Mouse (Mus musculus): ENCODE data around the gene Atxn2l. TPM values are rescaled to one million over a fixed set of nuclear protein-coding genes. Genes with fewer than 3 reads are reported as not detected.

The Atxn2l gene
- total RNA-seq, 4 experiments from 2014 or later: 113 to 133 (median 125) TPM

DNA sequence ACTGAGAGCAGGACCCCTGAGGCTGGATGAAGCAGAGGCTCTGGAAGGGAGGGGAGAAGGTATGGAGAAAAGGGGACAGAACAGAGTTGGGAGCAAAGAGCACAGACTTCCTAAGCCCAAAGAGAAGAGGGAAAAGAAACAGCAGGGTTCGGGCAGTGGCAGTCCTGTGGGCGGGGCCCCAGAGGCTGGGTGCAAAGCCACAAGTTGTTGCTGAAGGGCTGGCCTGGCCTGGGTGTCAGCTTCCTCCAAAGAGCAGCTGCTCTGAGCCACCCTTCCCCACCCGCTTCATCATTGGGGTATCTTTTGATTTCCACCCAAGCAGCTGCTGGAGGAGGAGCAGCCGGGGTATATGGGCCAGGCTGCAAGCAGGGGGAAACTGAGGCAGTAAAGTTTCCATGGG lies 39.1 kb downstream of the Atxn2l start:
- no peak for DNase-seq (ENCODE audit: low spot score in 2 of 2)

DNA sequence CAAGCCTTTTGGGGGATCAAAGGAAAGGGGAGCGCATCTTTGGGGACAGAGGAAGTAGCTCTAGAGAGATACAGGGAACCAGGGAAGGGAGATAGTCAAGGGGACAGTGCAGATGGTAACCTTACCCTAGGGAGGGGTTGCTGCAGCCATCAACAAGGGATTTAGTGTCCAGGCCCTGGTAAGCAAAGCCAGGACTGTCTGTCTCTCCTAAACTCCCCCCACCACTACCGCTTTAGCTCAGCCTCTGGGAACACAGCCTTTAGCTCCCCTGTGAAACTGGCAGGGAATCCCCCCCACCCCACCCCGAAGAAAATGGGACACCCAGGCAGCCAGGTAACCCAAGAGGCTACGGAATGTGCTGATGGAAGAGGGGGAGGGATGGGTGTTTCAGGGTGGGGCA lies 39.7 kb downstream of the Atxn2l start:
- DNase-seq (ENCODE audit: low spot score in 2 of 2): no peak

DNA sequence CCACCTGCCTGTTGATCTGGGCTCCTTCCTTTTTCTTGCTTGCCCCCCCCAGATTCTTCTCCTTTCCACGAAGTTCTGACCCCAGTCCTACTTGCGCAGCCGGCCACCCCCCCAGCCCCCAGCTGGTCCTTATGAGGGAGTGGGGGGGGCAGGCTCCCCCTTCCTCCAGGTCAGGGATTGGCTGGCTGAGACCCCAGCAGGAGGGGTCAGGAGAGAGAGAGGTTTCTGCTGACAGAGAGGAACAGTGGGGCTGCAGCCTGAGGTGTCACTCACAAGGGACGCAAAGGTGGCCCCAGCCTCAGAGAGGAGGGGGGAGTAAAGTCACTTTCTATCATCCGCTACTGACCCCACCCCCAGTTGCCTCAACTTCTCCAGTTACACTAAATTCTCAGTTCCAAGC lies 40.2 kb downstream of the Atxn2l start, which contains the start of gene Atp2a1:
Gene Atp2a1, minus strand, starts transcription at position 105 of the 400 bp plus-strand sequence.
- no peak for DNase-seq (ENCODE audit: low spot score in 2 of 2)

DNA sequence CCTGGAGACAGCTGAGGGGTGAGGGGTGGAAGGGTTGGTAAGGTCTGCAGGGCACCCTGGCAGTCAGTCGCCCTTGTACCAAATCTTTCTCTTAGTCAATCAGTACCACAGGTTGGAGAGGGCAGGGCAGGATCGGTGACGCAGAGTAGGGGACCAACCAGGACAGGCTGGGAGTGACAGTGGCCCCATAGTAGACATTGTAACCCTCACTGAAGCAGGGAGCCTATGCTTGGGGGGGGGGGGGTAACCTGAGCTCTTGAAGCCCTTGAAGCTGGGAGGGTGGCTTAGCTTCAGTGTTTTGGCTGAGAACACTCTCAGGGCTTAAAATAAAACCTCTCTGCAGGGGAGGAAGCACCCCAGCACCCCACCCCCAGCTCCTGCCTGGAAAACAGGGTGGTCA lies 41.6 kb downstream of the Atxn2l start:
- DNase-seq (ENCODE audit: low spot score in 2 of 2): no peak

DNA sequence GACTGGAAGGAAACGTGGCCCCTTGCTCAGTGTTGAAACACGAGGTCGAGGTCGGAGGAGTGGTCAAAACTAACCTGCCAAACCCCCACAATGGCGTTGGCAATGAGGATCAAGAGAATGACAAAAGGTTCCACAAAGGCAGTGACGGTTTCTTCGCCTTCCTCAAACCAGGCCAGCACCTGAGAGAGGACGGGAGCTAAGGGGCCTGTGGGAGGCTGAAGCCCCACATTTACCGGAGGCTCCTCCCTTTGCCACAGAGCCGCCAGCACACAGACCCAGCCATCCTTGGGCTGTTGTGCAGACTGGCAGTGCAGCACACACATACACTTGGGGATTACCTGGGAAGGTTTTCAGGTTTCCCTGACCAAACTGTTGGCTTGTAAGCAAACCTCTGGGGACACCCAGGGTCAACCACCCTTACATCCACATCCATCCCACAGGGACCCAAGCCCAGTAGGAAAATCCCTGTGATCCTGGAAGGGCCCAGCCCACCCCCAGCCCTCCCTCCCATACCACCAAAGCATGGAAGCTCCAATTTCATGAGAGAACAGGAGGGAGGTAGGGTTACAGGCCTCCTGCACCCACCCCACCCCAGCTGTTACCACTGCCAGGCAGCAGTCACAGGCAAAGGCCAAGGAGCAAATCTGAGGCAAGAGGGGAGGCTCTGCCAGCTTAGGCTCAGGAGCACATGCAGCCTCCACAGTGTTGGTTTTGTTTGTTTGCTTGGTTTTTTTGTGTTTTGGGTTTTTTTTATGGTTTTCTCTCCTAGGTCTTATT lies 42.4 kb downstream of the Atxn2l start:
- no peak for DNase-seq (ENCODE audit: low spot score in 2 of 2)

DNA sequence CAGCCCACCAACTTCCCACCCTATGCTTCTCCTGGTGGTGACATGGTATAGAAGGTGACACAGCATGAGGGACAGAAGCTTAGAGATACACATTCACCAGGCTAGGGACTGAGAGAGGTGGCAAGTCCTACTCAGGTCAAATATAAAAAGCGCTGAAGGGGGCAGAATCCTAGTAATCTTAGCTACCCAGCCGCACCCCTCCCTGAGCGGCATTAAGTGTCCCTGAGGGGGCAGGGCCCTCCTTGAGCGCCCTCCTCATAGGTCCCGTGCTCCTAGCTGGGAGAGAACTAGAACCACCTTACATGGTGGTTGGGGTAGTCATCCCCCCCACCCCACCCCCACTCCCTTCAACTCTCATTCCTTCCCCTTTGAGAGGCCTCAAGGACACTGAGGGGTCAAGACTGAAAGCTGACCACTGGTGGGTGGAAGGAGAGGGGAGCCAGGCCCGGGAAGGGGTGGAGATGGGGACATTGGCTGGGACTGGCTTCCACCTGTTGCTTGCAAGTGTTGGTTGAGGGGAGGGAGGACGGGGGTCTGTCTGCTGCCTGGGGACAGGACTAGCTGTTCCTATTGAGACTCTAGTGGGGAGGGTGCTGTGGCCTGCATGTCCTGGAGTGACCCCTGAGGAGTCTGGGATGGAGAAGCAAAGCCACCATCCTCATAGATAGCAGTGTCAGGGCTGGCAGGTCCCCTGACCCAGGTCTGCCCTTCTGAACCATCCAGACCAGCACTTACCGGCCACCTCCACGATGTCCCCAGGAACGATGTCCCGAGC lies 44.2 kb downstream of the Atxn2l start:
- no peak for DNase-seq (ENCODE audit: low spot score in 2 of 2)

DNA sequence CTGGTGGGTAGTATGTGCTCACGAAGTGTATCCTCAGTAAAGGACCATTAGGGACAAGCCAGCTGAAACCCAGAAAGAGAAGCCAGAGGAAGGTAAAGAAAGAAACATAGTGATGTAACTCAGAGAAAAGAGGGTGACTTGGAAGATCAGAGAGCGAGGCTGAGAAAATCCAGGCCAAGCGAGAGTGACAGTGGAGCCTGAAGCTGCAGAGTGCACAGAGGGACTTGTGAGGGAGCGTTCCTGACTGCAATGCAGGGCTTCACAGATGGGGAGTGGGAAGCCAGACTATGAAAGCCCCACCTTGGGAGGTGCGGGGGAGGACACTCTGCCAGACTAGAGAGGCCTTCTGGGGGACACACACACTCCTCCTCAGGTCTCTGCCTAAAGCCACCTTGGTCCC lies 45.0 kb downstream of the Atxn2l start:
- no peak for DNase-seq (ENCODE audit: low spot score in 2 of 2)

DNA sequence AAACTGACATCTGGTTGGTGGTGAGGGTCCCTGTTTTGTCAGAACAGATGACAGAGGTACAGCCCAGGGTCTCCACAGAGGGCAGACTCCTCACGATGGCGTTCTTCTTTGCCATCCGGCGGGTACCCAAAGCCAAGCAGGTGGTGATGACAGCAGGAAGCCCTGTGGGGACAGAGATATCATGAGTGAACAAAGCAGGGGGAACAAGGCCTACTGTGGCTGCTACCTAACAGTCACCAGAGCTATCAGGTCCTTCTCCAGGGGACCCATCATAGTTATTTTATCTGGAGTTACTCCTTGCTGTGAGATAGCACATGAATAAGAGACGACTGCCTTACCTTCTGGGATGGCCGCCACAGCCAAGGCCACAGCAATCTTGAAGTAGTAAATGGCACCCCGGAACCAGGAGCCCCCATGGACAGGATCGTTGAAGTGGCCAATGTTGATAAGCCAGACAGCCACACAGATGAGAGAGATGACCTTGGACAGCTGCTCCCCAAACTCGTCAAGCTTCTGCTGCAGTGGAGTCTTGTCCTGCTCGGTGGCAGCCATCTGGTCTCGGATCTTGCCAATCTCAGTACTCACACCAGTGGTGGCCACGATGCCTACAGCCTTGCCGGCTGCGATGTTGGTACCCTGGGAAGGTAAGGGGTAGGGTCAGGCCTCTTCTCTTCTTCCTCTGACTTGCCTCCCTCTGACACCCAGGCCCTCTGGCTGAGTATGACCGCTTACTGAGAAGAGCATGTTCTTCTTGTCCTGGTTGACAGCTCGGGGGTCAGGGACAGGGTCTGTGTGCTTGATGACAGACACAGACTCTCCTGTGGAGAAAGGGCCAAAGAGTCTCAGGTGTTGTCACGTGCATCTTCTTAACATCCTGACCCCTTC lies 46.6 kb downstream of the Atxn2l start:
- no peak for DNase-seq (ENCODE audit: low spot score in 2 of 2)

DNA sequence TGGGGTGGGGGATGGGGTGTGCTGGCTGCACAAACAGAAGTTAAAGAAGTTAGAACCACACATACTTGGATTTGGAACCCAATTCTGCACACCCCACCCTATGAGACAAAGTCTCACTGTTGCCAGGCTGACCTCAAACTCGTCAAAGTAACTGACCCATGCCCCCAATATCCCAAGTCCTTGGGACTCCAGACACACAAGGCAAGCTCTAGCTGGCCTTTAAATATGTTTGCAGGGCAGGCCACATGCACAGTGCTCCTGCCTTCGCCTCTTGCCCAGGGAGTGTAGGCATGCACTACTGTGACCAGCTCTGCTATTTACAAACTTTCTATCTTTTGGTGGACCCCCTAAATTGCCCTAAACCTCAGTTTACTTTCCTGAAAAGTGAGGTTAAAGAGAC lies 48.0 kb downstream of the Atxn2l start:
- DNase-seq (ENCODE audit: low spot score in 2 of 2): no peak

DNA sequence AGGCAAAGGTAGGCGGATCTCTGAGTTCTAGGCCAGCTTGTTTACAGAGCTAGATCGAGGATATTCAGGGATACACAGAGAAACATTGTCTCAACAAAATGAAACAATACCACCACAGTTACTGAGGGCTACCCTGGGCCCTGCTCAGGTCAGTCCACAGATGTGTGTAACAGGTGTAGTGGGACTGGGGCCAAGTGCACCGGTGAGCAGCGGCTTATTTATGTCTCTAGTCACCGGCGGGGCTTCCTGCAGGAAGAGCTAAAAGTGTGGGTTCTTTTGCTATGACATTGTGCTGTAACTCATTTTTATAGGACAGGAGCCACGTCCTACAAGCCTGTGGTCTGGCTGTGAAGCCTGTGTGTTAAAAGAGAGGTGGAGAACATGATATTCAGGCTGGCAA lies 49.4 kb downstream of the Atxn2l start:
- no peak for DNase-seq (ENCODE audit: low spot score in 2 of 2)

DNA sequence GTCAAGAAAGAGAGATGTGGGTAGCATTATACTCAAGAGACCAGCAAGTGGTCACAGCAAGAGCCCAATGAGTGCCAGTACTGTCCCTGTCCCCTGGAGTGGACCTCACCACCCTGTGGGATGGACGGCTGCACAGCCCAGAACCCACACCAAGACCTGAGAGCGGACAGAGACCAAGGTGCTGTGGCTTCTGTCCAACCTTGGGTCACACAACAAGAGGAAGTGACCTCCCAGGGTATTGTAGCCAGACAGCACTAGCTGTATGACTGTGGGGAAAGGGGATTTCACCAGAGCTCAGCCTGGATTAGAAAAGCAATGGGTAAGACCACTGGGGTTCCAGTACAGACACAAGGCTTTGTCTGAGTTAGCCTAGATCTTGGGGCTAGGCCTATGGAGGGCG lies 51.0 kb downstream of the Atxn2l start:
- no peak for DNase-seq (ENCODE audit: low spot score in 2 of 2)

DNA sequence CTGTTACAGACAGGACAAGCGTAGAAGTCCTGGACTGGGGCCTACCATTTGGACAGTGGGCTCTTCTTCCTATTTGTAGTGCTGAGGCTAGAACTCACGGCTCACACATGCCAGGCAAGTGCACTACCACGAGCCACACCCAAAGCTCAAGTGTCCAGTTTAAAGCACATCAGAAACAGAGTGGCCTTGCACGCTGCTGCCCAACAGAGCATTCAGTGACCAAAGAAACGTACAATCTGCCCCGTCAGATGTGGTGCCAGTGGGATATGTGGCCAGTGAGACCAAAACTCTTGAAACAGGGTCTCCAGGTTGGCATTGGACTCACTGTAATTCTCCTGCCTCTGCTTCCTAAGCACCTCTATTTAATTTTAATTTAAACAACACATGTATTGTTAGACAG lies 52.6 kb downstream of the Atxn2l start:
- DNase-seq (ENCODE audit: low spot score in 2 of 2): no peak

DNA sequence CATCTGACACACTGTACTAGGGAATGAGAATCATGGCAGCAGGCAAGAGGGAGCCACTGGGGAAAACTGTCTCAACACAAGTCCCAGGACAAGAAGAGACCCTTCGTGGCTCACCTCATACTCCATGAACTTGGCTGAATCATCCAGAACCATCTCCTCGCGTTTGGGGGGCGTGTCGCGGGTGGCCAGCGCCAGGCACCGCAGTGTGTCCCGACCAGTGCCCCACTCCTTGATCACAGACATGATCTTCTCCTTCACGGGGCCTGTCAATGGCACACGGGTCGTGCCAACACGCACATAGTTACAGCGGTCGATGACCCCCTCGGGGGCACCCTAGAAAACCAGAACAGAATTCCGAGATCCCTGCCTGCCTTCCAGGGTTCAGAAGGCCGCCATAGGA lies 53.2 kb downstream of the Atxn2l start:
- no peak for DNase-seq (ENCODE audit: low spot score in 2 of 2)

DNA sequence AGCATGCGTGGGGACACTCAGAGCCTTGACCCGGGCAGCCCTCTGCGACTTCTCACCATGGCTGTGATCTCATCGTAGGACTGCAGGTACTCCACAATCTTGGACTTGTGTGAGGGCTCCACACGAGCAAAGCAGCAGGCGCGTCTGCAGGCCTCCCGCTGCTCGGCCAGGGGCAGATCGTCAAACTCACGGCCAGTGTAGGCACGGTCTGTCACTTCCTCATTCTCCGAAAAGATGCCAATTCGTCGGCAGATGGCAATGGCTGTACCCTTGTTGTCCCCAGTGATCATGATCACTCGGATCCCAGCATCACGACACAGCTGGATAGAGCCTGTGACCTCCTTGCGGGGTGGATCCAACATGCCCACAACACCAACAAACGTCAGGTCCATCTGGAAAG lies 54.8 kb downstream of the Atxn2l start:
- no peak for DNase-seq (ENCODE audit: low spot score in 2 of 2)

DNA sequence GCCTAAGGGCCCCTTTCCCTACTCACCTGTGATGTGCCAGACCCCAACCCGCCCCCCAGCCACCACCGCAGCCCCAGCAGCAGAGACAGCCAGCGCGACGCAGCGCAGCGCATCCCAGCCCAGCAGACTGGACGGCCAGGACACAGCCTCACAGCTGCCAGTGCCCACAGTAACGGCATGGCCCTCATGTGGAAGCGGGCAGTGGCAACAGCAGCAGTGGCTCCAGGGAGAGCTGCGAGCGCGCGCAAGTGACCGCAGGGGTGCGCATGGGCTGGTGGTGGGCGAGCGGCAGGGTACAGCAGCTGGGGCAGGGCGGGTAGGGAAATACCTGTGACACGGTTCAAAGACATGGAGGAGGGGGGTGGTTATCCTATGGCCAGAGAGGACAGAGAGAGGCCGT lies 57.0 kb downstream of the Atxn2l start:
- no peak for DNase-seq (ENCODE audit: low spot score in 2 of 2)

DNA sequence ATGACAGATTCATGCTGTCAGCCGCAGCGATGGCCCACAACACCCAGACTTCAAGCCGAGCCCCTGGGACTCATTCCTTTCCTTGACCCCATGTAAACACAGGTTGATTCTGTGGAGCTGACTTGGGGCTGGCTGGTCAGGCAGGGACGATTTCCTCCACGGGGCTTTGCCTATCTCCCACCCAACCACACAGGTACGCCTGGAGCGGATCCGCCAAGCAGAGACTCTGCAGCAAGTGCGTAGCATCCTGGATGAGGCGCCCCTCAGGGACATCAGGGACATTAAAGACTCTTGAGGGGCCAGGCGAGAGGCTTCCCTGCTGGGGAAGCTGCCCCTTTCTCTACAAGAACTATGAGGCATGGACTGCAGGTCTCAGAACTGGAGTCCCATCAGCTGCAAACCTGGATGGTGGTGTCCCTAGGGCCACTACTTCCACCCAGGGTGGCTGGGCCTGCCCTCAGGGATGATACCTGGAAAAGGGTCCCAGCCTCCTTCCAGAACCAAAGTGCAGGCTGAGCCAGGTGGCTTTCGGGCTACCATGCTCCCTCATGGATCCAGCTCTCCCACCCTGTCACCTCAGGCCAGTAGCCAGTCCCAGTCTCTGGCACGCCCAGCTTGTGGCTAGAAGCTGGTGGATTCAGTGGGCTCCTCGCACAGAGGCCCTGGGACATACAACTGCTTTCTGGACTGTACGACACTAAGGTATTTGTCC lies 58.0 kb downstream of the Atxn2l start:
- no peak for DNase-seq (ENCODE audit: low spot score in 2 of 2)

DNA sequence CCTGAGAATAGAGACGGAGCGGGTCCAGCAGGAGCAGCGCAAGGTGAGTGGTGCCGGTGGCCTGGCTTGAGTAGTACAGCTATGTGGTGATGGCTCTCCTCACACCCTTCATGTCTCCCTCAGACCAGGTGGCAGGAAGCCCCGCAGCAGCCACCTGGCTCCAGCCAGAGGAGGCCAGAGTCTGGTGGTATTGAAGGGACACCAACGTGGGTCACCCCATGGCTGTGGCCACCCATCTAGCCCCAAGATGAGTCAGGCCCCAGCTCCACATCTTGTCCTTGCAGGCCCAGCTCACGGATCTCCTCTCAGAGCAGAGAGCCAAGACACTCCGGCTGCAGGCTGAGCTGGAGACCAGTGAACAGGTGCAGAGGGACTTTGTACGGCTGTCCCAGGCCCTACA lies 58.7 kb downstream of the Atxn2l start:
- no peak for DNase-seq (ENCODE audit: low spot score in 2 of 2)

DNA sequence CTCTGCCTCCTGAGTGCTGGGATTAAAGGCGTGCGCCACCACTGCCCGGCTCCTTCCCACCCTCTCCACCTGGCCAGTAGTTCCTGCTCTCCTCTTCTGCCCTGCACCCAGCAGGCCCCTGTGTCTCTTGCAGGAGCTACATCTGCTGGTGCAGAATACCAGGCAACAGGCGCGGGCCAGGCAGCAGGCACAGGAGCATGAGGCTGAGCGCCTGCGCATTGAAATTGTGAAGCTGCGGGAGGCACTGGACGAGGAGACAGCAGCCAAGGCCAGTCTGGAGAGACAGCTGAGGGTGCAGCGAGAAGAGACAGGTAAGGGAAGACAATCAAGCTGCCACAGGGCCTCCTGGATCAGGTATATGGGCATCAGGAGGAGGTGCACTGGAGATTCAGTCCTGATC lies 59.2 kb downstream of the Atxn2l start:
- no peak for DNase-seq (ENCODE audit: low spot score in 2 of 2)
